Mouse (Mus musculus): ENCODE measurements around the gene Gm27027. TPM values are rescaled to one million over a fixed set of nuclear protein-coding genes. Genes with fewer than 3 reads are reported as not detected.

The Gm27027 gene
- polyA plus RNA-seq, 1 experiment from 2014 or later: not detected

DNA sequence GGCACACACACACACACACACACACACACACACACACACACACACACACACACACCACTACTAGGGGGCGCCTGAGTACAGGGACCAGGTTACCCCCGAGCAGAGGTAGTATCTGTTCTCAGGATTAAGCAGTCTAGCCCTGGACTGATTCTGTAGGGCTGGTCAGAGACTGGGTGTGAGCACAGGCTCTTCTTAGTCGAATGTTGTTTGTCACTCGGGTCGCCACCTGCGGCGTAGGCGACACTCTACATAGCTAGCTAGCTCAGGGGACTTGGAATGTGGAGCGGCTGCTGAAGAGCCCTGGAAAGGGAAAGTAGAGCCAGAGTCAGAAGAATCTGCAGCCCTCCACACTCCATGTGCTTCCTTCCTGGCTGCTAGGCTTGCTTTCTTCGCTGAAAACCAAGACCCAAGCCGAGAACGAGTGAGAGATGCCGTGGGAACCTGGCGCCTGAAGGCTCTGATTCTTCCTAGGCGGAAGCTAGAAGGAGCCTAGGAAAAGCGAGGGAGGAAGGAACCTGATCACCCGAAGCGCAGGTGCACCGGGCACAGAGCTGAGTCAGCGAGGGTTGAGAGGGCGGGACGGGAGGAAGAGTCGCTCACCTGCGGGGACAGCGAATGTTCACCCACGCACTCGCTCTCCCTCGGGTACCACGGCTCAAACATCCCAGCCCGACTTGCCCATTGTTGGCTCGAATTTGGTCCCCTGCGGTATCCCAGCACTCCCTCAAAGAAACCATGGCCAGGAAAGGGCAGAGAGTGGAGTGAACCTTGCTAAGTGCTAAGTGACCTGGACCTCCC lies 41.2 kb downstream of the Gm27027 start:
- under 1% methylated on average over 32 of the region's 32 CpGs for WGBS
- no peaks in the 10 kb centered on the region for H3K9me3 ChIP-seq (ENCODE audit: control insufficient read depth, low read length)
- H3K4me1 ChIP-seq (ENCODE audit: control insufficient read depth, insufficient read depth, low read length): peaks cover 9% of the 10 kb centered on the region
- H3K36me3 ChIP-seq (ENCODE audit: control insufficient read depth, insufficient read depth, low read length): no peaks in the 10 kb centered on the region
- ATAC-seq (ENCODE audit: insufficient read depth, low FRiP score, low TSS enrichment) (no peak), DNase-seq (ENCODE audit: low spot score) (peak; percentile 36)
- peaks cover 42% of the 10 kb centered on the region for H3K27me3 ChIP-seq (ENCODE audit: control insufficient read depth, insufficient read depth, low read length)
- H3K4me3 ChIP-seq (ENCODE audit: low read depth, low read length): peak overlapping the region; percentile 58
- H3K9ac ChIP-seq (ENCODE audit: low read length): no peak overlapping the region; the same call in 1 of the 2 replicates
- H3K27ac ChIP-seq (ENCODE audit: low read depth, low read length): no peak overlapping the region
- H3K4me2 ChIP-seq (ENCODE audit: low read depth): peak overlapping the region; percentile 98

DNA sequence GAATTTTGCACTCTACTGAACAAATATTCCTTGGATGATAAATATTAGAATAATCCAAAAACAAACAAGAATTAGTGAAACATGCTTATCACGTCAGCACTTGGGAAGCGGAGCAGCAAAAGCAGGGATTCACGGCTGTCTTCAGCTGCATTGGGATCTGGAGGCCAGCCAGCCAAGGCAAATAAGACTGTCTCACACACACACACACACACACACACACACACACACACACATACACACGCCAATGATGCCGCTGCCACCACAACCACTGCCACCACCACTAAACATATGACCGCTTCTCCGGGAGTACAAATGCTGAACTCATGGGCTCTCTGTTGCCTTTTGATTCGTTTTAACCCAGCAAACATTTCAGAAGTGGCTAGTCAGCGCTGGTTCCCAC lies 42.4 kb downstream of the Gm27027 start:
- DNase-seq (ENCODE audit: low spot score) (no peak), ATAC-seq (ENCODE audit: insufficient read depth, low FRiP score, low TSS enrichment) (no peak)
- H3K36me3 ChIP-seq (ENCODE audit: control insufficient read depth, insufficient read depth, low read length): no peaks in the 10 kb centered on the region
- no peak overlapping the region for H3K4me2 ChIP-seq (ENCODE audit: low read depth)
- no peaks in the 10 kb centered on the region for H3K9me3 ChIP-seq (ENCODE audit: control insufficient read depth, low read length)
- H3K27ac ChIP-seq (ENCODE audit: low read depth, low read length): no peak overlapping the region
- WGBS: 87% methylated on average over 9 of the region's 9 CpGs
- H3K9ac ChIP-seq (ENCODE audit: low read length): no peak overlapping the region
- peaks cover 9% of the 10 kb centered on the region for H3K4me1 ChIP-seq (ENCODE audit: control insufficient read depth, insufficient read depth, low read length)
- H3K4me3 ChIP-seq (ENCODE audit: low read depth, low read length): no peak overlapping the region
- H3K27me3 ChIP-seq (ENCODE audit: control insufficient read depth, insufficient read depth, low read length): peaks cover 42% of the 10 kb centered on the region

DNA sequence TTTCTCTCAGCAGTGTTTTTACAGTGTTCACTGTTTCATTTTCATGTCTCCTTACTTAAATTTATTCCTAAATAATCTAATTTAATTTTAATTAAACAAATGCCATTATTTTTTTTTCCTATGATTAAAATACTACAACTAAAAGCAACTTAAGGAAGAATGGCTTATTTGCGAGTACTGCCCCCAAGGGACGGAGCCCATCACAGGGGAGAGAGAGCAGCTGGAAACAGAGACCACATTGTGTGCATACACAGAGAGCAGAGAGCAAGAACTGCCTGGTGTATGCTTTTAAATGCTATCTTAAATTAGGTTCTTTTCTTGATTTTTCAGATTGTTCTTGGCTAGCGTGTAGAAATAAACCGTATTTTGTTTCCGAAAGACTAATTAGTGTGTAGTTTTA lies 49.2 kb downstream of the Gm27027 start:
- Histone ChIP-seq H3K4me3 (ENCODE audit: low read depth, low read length) (no peak overlapping the region), H3K4me1 (ENCODE audit: control insufficient read depth, insufficient read depth, low read length) (no peaks in the 10 kb centered on the region), H3K27ac (ENCODE audit: low read depth, low read length) (no peak overlapping the region), H3K9me3 (ENCODE audit: control insufficient read depth, low read length) (no peaks in the 10 kb centered on the region), H3K9ac (ENCODE audit: low read length) (no peak overlapping the region), H3K27me3 (ENCODE audit: control insufficient read depth, insufficient read depth, low read length) (no peaks in the 10 kb centered on the region), H3K4me2 (ENCODE audit: low read depth) (no peak overlapping the region), H3K36me3 (ENCODE audit: control insufficient read depth, insufficient read depth, low read length) (no peaks in the 10 kb centered on the region)
- WGBS: 71% methylated on average over 5 of the region's 5 CpGs
- no peak for ATAC-seq (ENCODE audit: insufficient read depth, low FRiP score, low TSS enrichment)
- DNase-seq (ENCODE audit: low spot score): no peak

DNA sequence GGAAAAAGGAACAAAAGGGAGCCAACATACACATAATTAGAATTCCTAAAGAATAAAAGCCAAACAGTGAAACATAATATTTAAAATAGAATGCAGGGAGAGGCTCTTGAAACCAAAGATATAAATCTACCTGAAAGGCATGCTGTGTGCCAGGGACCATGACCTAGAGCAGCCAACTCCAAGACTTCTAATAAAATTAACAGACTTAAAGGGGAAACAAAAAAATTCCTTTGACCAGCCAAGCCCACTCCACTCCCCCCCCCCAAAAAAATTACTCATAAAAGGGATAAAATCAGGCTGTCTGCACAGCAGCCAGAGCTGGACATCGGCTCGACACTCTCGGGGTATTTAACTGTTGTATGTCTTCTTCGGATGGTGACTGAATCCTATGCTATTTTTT lies 51.3 kb downstream of the Gm27027 start:
- no peak overlapping the region for H3K4me3 ChIP-seq (ENCODE audit: low read depth, low read length)
- no peaks in the 10 kb centered on the region for H3K9me3 ChIP-seq (ENCODE audit: control insufficient read depth, low read length)
- DNase-seq (ENCODE audit: low spot score) (no peak), ATAC-seq (ENCODE audit: insufficient read depth, low FRiP score, low TSS enrichment) (no peak)
- no peak overlapping the region for H3K27ac ChIP-seq (ENCODE audit: low read depth, low read length)
- H3K36me3 ChIP-seq (ENCODE audit: control insufficient read depth, insufficient read depth, low read length): no peaks in the 10 kb centered on the region
- H3K9ac ChIP-seq (ENCODE audit: low read length): no peak overlapping the region
- no peaks in the 10 kb centered on the region for H3K27me3 ChIP-seq (ENCODE audit: control insufficient read depth, insufficient read depth, low read length)
- WGBS: 94% methylated on average over 4 of the region's 4 CpGs
- H3K4me2 ChIP-seq (ENCODE audit: low read depth): no peak overlapping the region
- no peaks in the 10 kb centered on the region for H3K4me1 ChIP-seq (ENCODE audit: control insufficient read depth, insufficient read depth, low read length)

DNA sequence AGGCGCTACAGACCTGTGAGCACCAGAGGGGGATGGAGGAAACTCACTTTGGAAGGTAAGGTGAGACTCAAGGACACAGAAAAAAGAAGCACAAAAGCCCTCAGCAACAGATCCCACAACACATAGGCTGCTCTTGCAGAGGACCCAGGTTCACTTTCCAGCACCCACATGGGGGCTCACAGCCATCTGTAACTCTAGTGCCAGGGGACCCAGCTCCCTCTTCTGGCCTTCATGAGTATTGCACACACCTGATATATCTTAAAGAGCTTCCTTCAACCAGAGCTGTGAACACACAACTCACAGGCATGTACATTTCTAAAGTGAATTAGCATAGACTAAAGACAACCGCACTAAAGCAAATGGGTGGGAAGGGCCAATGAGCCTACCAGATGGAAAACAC lies 52.1 kb downstream of the Gm27027 start:
- WGBS: 88% methylated on average over 2 of the region's 2 CpGs
- H3K9me3 ChIP-seq (ENCODE audit: control insufficient read depth, low read length): no peaks in the 10 kb centered on the region
- H3K4me3 ChIP-seq (ENCODE audit: low read depth, low read length): no peak overlapping the region
- DNase-seq (ENCODE audit: low spot score): no peak
- H3K4me2 ChIP-seq (ENCODE audit: low read depth): no peak overlapping the region
- no peak for ATAC-seq (ENCODE audit: insufficient read depth, low FRiP score, low TSS enrichment)
- no peaks in the 10 kb centered on the region for H3K36me3 ChIP-seq (ENCODE audit: control insufficient read depth, insufficient read depth, low read length)
- no peaks in the 10 kb centered on the region for H3K4me1 ChIP-seq (ENCODE audit: control insufficient read depth, insufficient read depth, low read length)
- no peak overlapping the region for H3K27ac ChIP-seq (ENCODE audit: low read depth, low read length)
- no peaks in the 10 kb centered on the region for H3K27me3 ChIP-seq (ENCODE audit: control insufficient read depth, insufficient read depth, low read length)
- H3K9ac ChIP-seq (ENCODE audit: low read length): no peak overlapping the region

DNA sequence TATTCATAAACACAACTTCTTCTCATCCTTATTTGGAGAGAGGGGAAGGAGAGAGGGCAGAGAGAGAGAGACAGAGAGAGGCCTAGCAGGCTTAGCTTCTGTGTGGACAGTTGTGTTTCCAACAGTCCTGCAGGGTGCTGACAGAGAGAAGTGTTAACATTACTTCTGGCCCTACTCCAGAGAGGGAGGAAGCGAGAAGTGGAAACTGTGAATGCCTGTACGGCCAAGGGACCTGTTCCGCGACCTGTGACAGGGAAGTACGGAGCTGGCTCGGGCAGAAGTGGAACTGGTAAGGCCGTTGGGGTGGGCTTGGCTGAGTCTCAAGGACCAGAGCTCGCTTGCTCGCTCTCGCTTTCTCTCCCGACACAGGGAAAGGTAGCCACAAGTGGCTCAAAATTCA lies 54.5 kb downstream of the Gm27027 start:
- Histone ChIP-seq H3K27ac (ENCODE audit: low read depth, low read length) (no peak overlapping the region), H3K27me3 (ENCODE audit: control insufficient read depth, insufficient read depth, low read length) (no peaks in the 10 kb centered on the region), H3K36me3 (ENCODE audit: control insufficient read depth, insufficient read depth, low read length) (no peaks in the 10 kb centered on the region), H3K9ac (ENCODE audit: low read length) (no peak overlapping the region), H3K4me2 (ENCODE audit: low read depth) (no peak overlapping the region), H3K4me3 (ENCODE audit: low read depth, low read length) (no peak overlapping the region), H3K9me3 (ENCODE audit: control insufficient read depth, low read length) (no peaks in the 10 kb centered on the region), H3K4me1 (ENCODE audit: control insufficient read depth, insufficient read depth, low read length) (no peaks in the 10 kb centered on the region)
- no peak for ATAC-seq (ENCODE audit: insufficient read depth, low FRiP score, low TSS enrichment)
- WGBS: 91% methylated on average over 11 of the region's 11 CpGs
- no peak for DNase-seq (ENCODE audit: low spot score)

DNA sequence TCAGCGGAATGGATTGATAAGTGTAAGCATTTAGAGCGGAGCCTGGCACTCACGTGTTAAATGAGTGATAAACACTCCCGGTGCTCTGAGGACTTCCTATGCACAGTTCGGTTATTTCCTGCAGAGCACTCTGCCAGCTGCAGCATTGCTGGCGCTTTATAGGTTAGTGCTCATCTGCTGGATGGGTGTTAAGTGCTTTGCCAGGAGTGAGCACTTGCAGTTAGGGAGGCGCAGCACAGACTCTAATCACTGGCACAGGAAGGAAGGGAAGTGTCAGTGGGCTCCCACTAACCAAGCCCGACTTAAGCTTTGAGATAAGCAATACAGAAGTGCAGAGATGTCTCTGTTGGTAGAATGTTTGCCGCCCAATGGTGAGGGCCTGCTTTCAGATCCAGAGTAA lies 57.6 kb downstream of the Gm27027 start:
- WGBS: 70% methylated on average over 9 of the region's 9 CpGs
- Histone ChIP-seq H3K27me3 (ENCODE audit: control insufficient read depth, insufficient read depth, low read length) (no peaks in the 10 kb centered on the region), H3K27ac (ENCODE audit: low read depth, low read length) (no peak overlapping the region)

DNA sequence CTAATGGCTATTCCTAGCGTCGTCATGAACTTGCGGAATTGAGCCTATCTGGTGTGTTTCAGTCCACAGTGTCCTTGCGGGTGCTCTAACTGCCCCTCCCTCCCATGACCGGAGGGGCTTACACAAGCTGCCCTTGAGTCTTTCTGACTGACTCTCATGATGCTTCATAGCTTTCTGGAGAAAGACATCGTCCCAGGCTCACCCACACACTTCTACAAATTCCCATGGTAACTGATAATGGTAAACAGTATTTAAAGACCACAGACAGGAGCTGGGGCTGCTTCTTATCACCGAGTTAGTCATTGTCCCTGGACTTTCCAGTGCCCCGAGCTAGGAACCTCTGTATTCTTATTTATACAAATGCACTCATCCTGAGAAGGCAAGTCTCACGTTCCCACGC lies 67.3 kb downstream of the Gm27027 start:
- Histone ChIP-seq H3K4me2 (ENCODE audit: low read depth) (no peak overlapping the region), H3K27me3 (ENCODE audit: control insufficient read depth, insufficient read depth, low read length) (no peaks in the 10 kb centered on the region), H3K4me3 (ENCODE audit: low read depth, low read length) (no peak overlapping the region), H3K36me3 (ENCODE audit: control insufficient read depth, insufficient read depth, low read length) (no peaks in the 10 kb centered on the region), H3K9me3 (ENCODE audit: control insufficient read depth, low read length) (no peaks in the 10 kb centered on the region), H3K9ac (ENCODE audit: low read length) (no peak overlapping the region), H3K4me1 (ENCODE audit: control insufficient read depth, insufficient read depth, low read length) (no peaks in the 10 kb centered on the region), H3K27ac (ENCODE audit: low read depth, low read length) (no peak overlapping the region)
- ATAC-seq (ENCODE audit: insufficient read depth, low FRiP score, low TSS enrichment): no peak
- no peak for DNase-seq (ENCODE audit: low spot score)
- 91% methylated on average over 10 of the region's 10 CpGs for WGBS

More for the DNA sequence above, 57.6 kb downstream of the Gm27027 start:
- no peak for DNase-seq (ENCODE audit: low spot score)
- Histone ChIP-seq H3K4me3 (ENCODE audit: low read depth, low read length) (no peak overlapping the region), H3K9me3 (ENCODE audit: control insufficient read depth, low read length) (no peaks in the 10 kb centered on the region), H3K9ac (ENCODE audit: low read length) (no peak overlapping the region), H3K4me1 (ENCODE audit: control insufficient read depth, insufficient read depth, low read length) (no peaks in the 10 kb centered on the region), H3K36me3 (ENCODE audit: control insufficient read depth, insufficient read depth, low read length) (no peaks in the 10 kb centered on the region), H3K4me2 (ENCODE audit: low read depth) (no peak overlapping the region)
- ATAC-seq (ENCODE audit: insufficient read depth, low FRiP score, low TSS enrichment): no peak

DNA sequence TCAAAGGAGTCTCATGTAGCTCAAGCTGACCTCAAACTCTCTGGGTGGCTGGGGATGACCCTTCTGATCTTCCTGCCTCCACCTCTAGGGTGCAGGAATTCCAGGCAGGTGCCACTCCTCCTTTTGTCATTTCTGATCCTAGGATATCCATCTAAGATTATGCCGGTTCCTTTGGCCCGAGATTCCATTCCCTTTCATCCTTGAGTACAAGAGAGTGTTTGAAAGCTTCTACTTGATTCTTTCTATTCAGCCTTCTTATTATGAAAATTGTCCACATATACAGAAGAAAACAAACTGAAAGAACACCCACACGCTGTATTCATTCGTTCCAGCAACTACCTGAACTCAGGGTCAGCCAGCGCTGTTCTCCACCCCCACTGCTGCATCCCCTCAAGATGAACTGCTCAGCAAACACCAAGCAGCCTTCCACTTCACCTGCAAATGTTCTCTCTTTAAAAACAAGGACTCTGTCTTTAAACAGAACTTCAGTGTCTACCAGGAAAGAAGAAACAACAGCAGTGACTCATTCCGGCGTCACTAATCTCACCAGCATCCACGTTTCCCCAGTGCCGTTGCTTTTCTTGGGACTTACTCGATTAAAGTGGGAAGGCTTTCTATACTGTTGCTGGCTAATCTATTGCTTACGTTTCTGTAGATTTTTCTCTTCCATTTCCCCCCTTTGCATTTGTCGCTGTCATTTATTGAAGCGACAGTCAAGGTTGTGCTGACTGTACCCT lies 68.3 kb downstream of the Gm27027 start:
- no peak overlapping the region for H3K9ac ChIP-seq (ENCODE audit: low read length)
- H3K27ac ChIP-seq (ENCODE audit: low read depth, low read length): no peak overlapping the region
- ATAC-seq (ENCODE audit: insufficient read depth, low FRiP score, low TSS enrichment) (no peak), DNase-seq (ENCODE audit: low spot score) (no peak)
- H3K36me3 ChIP-seq (ENCODE audit: control insufficient read depth, insufficient read depth, low read length): no peaks in the 10 kb centered on the region
- WGBS: 75% methylated on average over 13 of the region's 13 CpGs
- no peaks in the 10 kb centered on the region for H3K27me3 ChIP-seq (ENCODE audit: control insufficient read depth, insufficient read depth, low read length)
- H3K4me3 ChIP-seq (ENCODE audit: low read depth, low read length): no peak overlapping the region
- H3K4me2 ChIP-seq (ENCODE audit: low read depth): no peak overlapping the region
- H3K4me1 ChIP-seq (ENCODE audit: control insufficient read depth, insufficient read depth, low read length): no peaks in the 10 kb centered on the region
- no peaks in the 10 kb centered on the region for H3K9me3 ChIP-seq (ENCODE audit: control insufficient read depth, low read length)

Measured in neural tube, embryonic 11.5 days (tissue).